Mouse (Mus musculus) megakaryocyte-erythroid progenitor cell, adult 5 weeks (primary cell): ENCODE measurements around the gene Sgpp1. TPM values are rescaled to one million over a fixed set of nuclear protein-coding genes. Genes with fewer than 3 reads are reported as not detected.

Experiments
- polyA plus RNA-seq: library from polyadenylated mRNA; stranded (reverse); fragments of >175 nt; gene quantifications from 2 replicates; pipeline ENCODE4 v1.2.3, GENCODE M21; 2012

The Sgpp1 gene
- polyA plus RNA-seq, result 18.0 and 20.7 TPM in 2 replicates

DNA sequence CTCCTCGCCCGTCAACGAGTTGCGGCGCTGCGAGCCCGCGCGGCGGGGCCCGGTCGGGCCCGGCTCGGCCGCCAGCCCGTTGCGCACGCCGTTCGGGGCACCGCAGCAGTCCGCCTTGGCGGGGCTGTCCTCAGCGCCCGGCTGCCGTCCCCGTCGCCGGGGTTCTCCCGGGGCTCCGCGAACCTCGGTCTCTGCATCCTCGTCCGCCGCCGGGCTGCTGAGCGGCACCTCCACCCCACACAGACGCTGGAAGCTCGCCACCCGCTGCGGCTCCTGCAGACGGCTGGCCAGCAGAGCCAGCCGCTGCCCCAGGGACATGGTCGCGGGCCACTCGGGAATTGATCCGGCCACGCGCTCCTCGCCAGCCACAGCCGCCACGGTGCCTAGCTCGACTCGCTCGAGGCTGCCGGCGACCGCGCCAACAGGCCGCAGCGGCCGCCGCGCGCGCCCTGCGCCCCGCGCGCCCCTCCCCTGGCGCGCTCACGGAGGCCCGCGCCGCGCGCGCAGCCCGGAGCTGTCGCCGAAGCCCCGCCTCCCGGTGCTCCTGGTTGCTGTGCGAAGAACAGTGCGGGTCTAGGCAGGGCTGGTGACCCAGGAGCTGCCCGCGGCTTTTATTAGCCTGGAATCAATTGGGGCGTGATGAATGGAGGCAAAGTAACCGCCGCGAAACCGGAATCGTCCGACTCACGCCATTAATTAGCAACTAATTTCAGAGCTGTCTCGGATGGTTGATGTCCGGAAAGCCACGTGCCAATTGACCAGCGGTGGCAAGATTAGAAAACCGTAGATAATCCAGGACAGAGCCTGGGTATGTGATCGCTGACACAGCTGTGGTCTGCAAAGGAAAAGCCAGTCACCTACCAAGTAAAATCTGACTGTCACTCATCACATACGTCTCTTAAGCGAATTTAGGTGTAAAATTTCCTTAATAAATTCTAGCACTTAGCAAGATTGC lies at the start of gene Sgpp1:
Sgpp1 (minus strand) TSS at position 484 of the 955 bp plus-strand sequence.

DNA sequence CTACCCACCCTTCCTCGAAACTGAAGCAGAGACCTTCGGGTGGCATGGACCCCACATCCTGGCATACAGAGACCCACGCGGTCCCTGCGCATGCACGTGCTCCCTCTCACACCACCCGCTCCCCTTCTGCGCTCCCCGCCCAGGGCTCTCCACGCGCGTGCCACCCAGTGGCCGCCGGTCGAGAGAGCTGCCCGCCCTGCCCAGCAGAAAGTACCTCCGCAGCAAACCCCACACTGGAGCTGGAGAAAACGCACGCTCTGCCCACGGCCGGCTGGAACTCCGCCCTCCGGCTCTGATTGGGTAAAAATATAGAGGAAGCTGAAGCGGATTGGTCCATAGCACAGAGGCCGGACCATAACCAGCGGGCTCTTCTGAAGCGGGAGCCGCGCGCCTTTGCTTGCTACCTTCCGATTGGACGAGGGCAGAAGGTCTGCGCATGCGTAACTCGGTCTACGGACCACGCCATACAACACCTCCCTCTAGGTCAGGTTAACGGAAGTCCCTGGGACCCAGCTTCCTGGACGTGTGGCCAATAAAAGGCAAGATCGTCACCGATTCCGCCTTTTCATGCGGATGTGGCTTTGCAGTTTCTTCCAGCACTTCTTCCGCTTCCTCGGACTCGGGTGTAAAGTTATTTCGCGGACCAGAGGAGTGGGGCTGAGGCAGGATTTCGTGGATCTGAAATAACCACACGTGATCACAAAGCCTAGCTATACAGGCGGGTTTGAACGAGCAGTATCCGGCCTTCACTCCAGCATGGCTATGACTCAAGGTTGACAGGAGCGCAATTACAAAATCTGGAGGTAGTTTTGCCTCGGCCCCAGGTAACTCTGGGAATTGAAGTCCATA lies 66.0 kb downstream of the Sgpp1 start, which contains the start of gene Wdr89:
Wdr89 (minus strand) TSS at position 280 of the 849 bp plus-strand sequence.

Other genes with a start within 250 kb of the Sgpp1 start
- gene Ppp2r5e, start 139.5 kb downstream of the Sgpp1 start, polyA plus RNA-seq, result 60.7 and 69.8 TPM in 2 replicates
- gene Wdr89, start 66.2 kb downstream of the Sgpp1 start, polyA plus RNA-seq, result 10.9 and 12.1 TPM in 2 replicates
- 1.1 and 2.1 TPM in 2 replicates for gene Syne2, start 82.4 kb upstream of the Sgpp1 start, polyA plus RNA-seq